Mouse (Mus musculus) midbrain, postnatal 0 days (tissue): ENCODE data around the gene Rab7. TPM values are rescaled to one million over a fixed set of nuclear protein-coding genes. Genes with fewer than 3 reads are reported as not detected.

ENCODE experiments used
- ATAC-seq: fragments of 200-750 bp; cut with Nextera tagmentation; 2 replicates; pipeline ENCODE4 v1.8.0; 2017; ENCODE audit warnings: moderate number of reproducible peaks, mild to moderate bottlenecking, moderate TSS enrichment, moderate library complexity; ENCODE audit not compliant: low FRiP score
- DNase-seq: peaks from one replicate; pipeline ENCODE4 v3.0.0-alpha.2; 2015; ENCODE audit warnings: low spot score
- H3K27ac ChIP-seq: fragments of 300-500 bp; sonication (generic); 2 replicates; pipeline ENCODE4 v1.5.1; 2014; ENCODE audit warnings: low read depth, mild to moderate bottlenecking, low read length, mixed read lengths
- H3K27me3 ChIP-seq: fragments of 300-500 bp; sonication (generic); 2 replicates; pipeline ENCODE4 v1.6.1; 2014; ENCODE audit warnings: low read length, control low read depth, mixed read lengths; ENCODE audit not compliant: insufficient read depth
- H3K36me3 ChIP-seq: fragments of 300-500 bp; sonication (generic); 2 replicates; pipeline ENCODE4 v1.6.1; 2014; ENCODE audit warnings: low read length, control low read depth, mixed read lengths; ENCODE audit not compliant: insufficient read depth
- H3K4me1 ChIP-seq: fragments of 300-500 bp; sonication (generic); 2 replicates; pipeline ENCODE4 v1.6.1; 2014; ENCODE audit warnings: mild to moderate bottlenecking, control low read depth, antibody characterized with exemption, low read length, mixed read lengths; ENCODE audit not compliant: insufficient read depth
- H3K4me2 ChIP-seq: fragments of 300-500 bp; sonication (generic); 2 replicates; pipeline ENCODE4 v1.6.1; 2014; ENCODE audit warnings: low read depth, mild to moderate bottlenecking, low read length, mixed read lengths; ENCODE audit not compliant: poor library complexity, severe bottlenecking
- H3K4me3 ChIP-seq: fragments of 300-500 bp; sonication (generic); 2 replicates; pipeline ENCODE4 v1.5.1; 2014; ENCODE audit warnings: low read depth, mild to moderate bottlenecking, low read length, moderate library complexity
- H3K9ac ChIP-seq: fragments of 300-500 bp; sonication (generic); replicated peaks from 2 replicates; pipeline ENCODE4 v1.6.1; 2014; ENCODE audit warnings: mild to moderate bottlenecking, low read length, moderate library complexity, mixed read lengths; ENCODE audit not compliant: poor library complexity, severe bottlenecking
- H3K9me3 ChIP-seq: fragments of 300-500 bp; sonication (generic); 2 replicates; pipeline ENCODE4 v1.6.1; 2016; ENCODE audit warnings: low read length, control low read depth
- CTCF ChIP-seq: IDR thresholded peaks from 2 replicates; pipeline ENCODE4 v1.5.1; 2016; ENCODE audit warnings: antibody characterized with exemption, mild to moderate bottlenecking
- WGBS: fragments of 180-500 bp; shearing (Covaris S2); extraction: QIAGEN DNeasy Blood & Tissue Kit; methylation state at CpG from one replicate; pipeline ENCODE4 v1.1.7; 2014; 5-methylcytosine and 5-hydroxymethylcytosine counted together
- polyA plus RNA-seq: library from polyadenylated mRNA; unstranded; fragments of >200 nt; fragmentation: Nextera tagmentation; extraction: Ambion mirVana; gene quantifications from 2 replicates; pipeline ENCODE4 v1.2.1, GENCODE M21; 2015
- total RNA-seq: library from RNA; depleted of rRNA; stranded (reverse); fragments of >200 nt; gene quantifications from 2 replicates; pipeline ENCODE4 v1.2.3, GENCODE M21; 2014

Rab7 gene
- total and polyA plus RNA-seq, 2 experiments from 2014 or later: 87.5 to 356 TPM

DNA sequence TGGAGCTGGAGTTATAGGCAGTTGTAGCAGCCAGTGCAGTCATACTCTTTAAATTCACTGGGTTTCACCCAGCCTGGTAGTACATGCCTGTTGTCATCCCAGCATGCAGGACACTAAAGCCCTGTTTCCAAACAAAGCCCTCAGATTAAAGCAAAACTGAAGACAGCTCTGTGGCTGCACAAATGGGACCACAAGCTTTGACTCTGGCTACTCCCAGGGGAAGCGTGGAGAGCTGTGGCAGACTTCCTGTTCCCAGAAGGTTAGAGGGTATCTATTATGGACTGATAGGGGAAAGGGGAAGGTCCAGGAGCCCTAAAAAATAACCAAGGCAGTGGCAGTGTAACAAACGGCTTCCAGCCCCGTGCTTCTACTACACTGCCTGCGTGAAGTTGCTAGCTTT is 49.6 kb downstream of the Rab7 start:
- WGBS: 88% methylated on average over 4 of the region's 4 CpGs
- ATAC-seq (no peak), DNase-seq (no peak)
- Histone ChIP-seq H3K4me3 (no peak overlapping the region), H3K27ac (no peak overlapping the region), H3K9me3 (no peaks in the 10 kb centered on the region), H3K9ac (no peak overlapping the region), H3K4me2 (no peak overlapping the region), H3K4me1 (peaks cover 9% of the 10 kb centered on the region; the same call in 1 of the 2 replicates), H3K27me3 (no peaks in the 10 kb centered on the region), H3K36me3 (peaks cover 9% of the 10 kb centered on the region; the same call in 1 of the 2 replicates)
- TF ChIP-seq CTCF: no peak

DNA sequence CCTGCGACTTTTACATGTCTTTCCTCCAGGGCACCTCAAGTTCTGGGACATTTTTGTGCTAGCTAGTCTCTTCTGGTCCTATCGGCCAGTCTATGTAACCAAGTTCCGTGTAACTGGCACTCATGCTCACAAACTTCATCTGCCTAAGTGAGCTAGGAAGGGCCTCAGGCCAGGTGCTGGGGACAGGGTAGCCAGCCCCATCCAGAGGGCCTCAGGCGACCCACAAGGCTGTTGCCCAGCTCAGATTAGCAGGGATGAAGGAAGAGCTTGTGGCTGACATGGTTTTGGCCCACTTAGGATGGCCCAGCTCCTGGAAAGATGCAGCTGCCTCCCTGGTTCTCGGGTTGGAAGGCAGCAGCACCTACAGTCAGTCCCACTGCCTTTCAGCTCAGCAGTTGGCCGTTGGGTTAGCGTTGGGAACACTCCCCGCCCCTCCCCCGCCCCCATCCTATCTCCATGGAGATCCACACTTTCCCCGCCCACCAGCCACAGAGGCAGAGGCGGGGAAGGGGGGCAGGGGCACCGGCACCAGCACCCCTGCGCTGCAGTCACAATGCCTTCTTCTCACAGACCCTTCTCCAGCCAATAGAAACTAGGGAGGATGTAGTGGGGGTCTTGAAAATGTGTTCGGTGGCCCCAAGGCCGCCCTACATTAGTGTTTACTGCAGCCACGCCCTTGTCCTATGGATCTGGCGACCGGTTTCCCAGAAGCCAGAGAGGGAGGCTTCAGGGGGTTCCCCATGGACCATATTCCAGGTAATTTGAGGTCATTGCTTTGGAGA is 51.1 kb downstream of the Rab7 start:
- Histone ChIP-seq H3K4me1 (peaks cover 9% of the 10 kb centered on the region; the same call in 1 of the 2 replicates), H3K36me3 (peaks cover 6% of the 10 kb centered on the region; the same call in 1 of the 2 replicates), H3K9me3 (no peaks in the 10 kb centered on the region), H3K4me3 (peak overlapping the region; percentile 22; the same call in 1 of the 2 replicates), H3K9ac (peak overlapping the region; percentile 33; the same call in 1 of the 2 replicates), H3K27ac (peak overlapping the region; percentile 62), H3K4me2 (peak overlapping the region; percentile 43), H3K27me3 (no peaks in the 10 kb centered on the region)
- DNase-seq (peak; percentile 76), ATAC-seq (peak; percentile 64)
- no peak for TF ChIP-seq CTCF
- 7% methylated on average over 18 of the region's 18 CpGs for WGBS

DNA sequence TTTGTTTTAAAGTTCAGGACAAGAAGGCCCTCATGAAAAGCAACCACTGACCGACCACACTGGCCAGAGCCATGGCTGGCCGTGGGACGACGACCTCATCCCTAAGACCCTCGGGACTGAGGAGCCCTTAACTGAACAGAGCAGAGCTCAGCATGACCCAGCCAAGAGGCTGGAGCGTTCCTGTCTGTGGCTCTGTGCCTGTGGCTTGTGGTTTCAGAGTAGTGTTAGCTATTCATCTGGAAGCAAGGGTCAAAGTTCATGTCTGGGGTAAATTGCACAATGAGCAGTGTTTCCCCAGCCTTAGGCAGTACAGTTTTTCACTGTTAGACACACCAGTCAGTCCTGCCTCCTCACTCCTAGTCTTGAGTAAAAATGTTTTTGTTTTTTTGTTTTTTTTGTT is 52.3 kb downstream of the Rab7 start:
- no peak overlapping the region for H3K4me3 ChIP-seq
- no peak overlapping the region for H3K4me2 ChIP-seq
- DNase-seq: no peak
- H3K9ac ChIP-seq: no peak overlapping the region
- no peaks in the 10 kb centered on the region for H3K9me3 ChIP-seq
- 17% methylated on average over 6 of the region's 6 CpGs for WGBS
- no peak overlapping the region for H3K27ac ChIP-seq
- no peak for TF ChIP-seq CTCF
- no peak for ATAC-seq
- peaks cover 9% of the 10 kb centered on the region; the same call in 1 of the 2 replicates for H3K4me1 ChIP-seq
- peaks cover 2% of the 10 kb centered on the region; the same call in 1 of the 2 replicates for H3K36me3 ChIP-seq
- no peaks in the 10 kb centered on the region for H3K27me3 ChIP-seq

DNA sequence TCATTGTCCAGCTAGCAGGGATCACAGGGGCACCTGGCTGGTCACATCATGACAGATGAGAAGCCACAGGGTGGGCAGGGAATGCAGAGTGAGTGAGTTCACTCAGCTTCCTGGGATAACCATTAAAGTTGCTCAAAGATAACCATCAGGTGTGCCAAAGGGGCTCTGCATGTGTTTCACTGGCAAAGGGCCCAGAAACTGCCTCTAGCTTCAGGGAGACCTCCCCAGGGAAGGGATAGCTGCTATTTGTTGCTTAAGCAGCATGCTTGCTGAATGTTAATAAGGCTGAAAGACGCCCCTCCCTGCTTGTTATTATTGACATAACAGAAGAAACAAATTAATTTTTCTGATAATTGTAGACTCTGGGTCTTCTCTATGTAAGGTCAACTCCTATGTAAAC is 53.2 kb downstream of the Rab7 start:
- ATAC-seq (no peak), DNase-seq (peak; percentile 52)
- peaks cover 9% of the 10 kb centered on the region; the same call in 1 of the 2 replicates for H3K4me1 ChIP-seq
- H3K4me3 ChIP-seq: no peak overlapping the region
- H3K36me3 ChIP-seq: peaks cover 3% of the 10 kb centered on the region; the same call in 1 of the 2 replicates
- no peak overlapping the region for H3K27ac ChIP-seq
- TF ChIP-seq CTCF: no peak
- H3K27me3 ChIP-seq: no peaks in the 10 kb centered on the region
- WGBS: 48% methylated on average over 1 of the region's 1 CpGs
- no peak overlapping the region for H3K4me2 ChIP-seq
- no peak overlapping the region for H3K9ac ChIP-seq
- no peaks in the 10 kb centered on the region for H3K9me3 ChIP-seq

DNA sequence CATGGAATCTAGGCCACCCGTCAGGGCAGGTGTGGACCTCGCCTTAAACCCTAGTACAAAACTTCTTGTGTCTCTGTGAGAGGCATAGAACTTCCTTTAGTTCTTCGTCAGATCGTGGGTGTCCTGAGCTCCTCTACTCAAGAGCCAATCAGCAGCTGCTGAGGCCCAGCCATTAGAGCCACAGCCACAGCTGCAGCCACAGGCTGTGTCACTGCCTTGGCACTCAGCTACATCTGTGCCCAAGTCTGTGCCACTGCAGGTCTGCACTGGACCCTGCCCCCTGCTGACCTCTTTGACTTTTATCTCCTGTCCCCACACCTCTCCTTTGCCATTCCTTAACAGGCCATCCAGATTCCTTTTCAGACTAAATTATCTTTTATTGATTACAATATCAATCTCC is 53.9 kb downstream of the Rab7 start:
- no peak overlapping the region for H3K27ac ChIP-seq
- 71% methylated on average over 4 of the region's 4 CpGs for WGBS
- H3K9me3 ChIP-seq: no peaks in the 10 kb centered on the region
- H3K27me3 ChIP-seq: no peaks in the 10 kb centered on the region
- peaks cover 6% of the 10 kb centered on the region; the same call in 1 of the 2 replicates for H3K36me3 ChIP-seq
- no peak for ATAC-seq
- H3K4me2 ChIP-seq: no peak overlapping the region
- TF ChIP-seq CTCF: no peak
- H3K4me1 ChIP-seq: peaks cover 9% of the 10 kb centered on the region; the same call in 1 of the 2 replicates
- H3K4me3 ChIP-seq: no peak overlapping the region
- H3K9ac ChIP-seq: no peak overlapping the region
- no peak for DNase-seq

DNA sequence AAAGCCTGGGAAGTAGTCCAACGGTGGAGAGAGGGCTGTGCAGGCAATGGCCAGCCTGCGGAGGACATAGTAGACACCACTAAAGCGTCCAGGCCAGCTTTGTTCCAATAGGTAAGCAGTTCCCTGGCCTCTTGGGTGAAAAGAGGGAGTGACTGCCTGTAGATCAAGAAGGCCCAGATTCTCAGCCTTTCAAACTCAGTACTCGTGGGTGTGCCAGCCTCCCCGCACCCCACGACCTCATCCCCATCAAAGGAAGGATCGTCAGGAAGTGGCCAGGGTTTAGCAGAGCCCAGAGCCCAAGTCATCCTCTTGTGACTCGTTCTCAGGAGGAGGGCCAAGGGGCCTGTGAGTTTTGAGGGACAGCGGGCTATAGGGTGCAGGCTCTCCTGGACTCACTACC is 62.6 kb downstream of the Rab7 start:
- DNase-seq (no peak), ATAC-seq (no peak)
- Histone ChIP-seq H3K27me3 (no peaks in the 10 kb centered on the region), H3K9ac (peak overlapping the region; percentile 90; the same call in 1 of the 2 replicates), H3K36me3 (peaks cover 11% of the 10 kb centered on the region), H3K4me1 (peaks cover 12% of the 10 kb centered on the region; the same call in 1 of the 2 replicates), H3K9me3 (no peaks in the 10 kb centered on the region), H3K27ac (peak overlapping the region; percentile 38; the same call in 1 of the 2 replicates), H3K4me2 (peak overlapping the region; percentile 89), H3K4me3 (peak overlapping the region; percentile 95)
- WGBS: 60% methylated on average over 9 of the region's 9 CpGs
- no peak for TF ChIP-seq CTCF
